Mouse (Mus musculus): ENCODE data around the gene Pafah1b2.
A peak's percentile ranks its signal among the peaks of the same experiment; 100 is the strongest.

The Pafah1b2 gene

GRCm38 (mm10) chr9:45980611-45981010, 31.9 kb downstream of the Pafah1b2 start:
- no peak for DNase-seq (ENCODE audit: low spot score)

GRCm38 (mm10) chr9:45979778-45980177, 32.7 kb downstream of the Pafah1b2 start:
- DNase-seq (ENCODE audit: low spot score) = no peak

GRCm38 (mm10) chr9:45976884-45977283, 35.6 kb downstream of the Pafah1b2 start:
- no peak for DNase-seq (ENCODE audit: low spot score)

GRCm38 (mm10) chr9:45963577-45963976, 48.9 kb downstream of the Pafah1b2 start:
- no peak for DNase-seq (ENCODE audit: low spot score)

- DNase-seq (ENCODE audit: low spot score) = no peak
These were observed 50.6 kb downstream of the Pafah1b2 start for GRCm38 (mm10) chr9:45961855-45962254.

GRCm38 (mm10) chr9:45959661-45960060, 52.8 kb downstream of the Pafah1b2 start:
- no peak for DNase-seq (ENCODE audit: low spot score)

GRCm38 (mm10) chr9:45958851-45959250, 53.6 kb downstream of the Pafah1b2 start:
- DNase-seq (ENCODE audit: low spot score) = no peak

- no peak for DNase-seq (ENCODE audit: low spot score)
These were observed 54.3 kb downstream of the Pafah1b2 start for GRCm38 (mm10) chr9:45958023-45958670.

- DNase-seq (ENCODE audit: low spot score) = peak; percentile 83
These were observed 57.2 kb downstream of the Pafah1b2 start, which contains the start of gene Sidt2 for GRCm38 (mm10) chr9:45955107-45955963. Gene Sidt2, minus strand, starts transcription at chr9:45955258.

- peak; percentile 48 for DNase-seq (ENCODE audit: low spot score)
These were observed 58.0 kb downstream of the Pafah1b2 start for GRCm38 (mm10) chr9:45954294-45955106.

GRCm38 (mm10) chr9:45953511-45954293, 58.8 kb downstream of the Pafah1b2 start:
- no peak for DNase-seq (ENCODE audit: low spot score)

GRCm38 (mm10) chr9:45952890-45953289, 59.6 kb downstream of the Pafah1b2 start:
- no peak for DNase-seq (ENCODE audit: low spot score)

GRCm38 (mm10) chr9:45952057-45952456, 60.4 kb downstream of the Pafah1b2 start:
- DNase-seq (ENCODE audit: low spot score) = no peak

GRCm38 (mm10) chr9:45946872-45947183, 65.7 kb downstream of the Pafah1b2 start:
- no peak for DNase-seq (ENCODE audit: low spot score)

- DNase-seq (ENCODE audit: low spot score) = no peak
These were observed 66.2 kb downstream of the Pafah1b2 start for GRCm38 (mm10) chr9:45946182-45946871.

GRCm38 (mm10) chr9:45945721-45946120, 66.8 kb downstream of the Pafah1b2 start:
- DNase-seq (ENCODE audit: low spot score) = peak; percentile 7

GRCm38 (mm10) chr9:45944506-45945400, 67.7 kb downstream of the Pafah1b2 start:
- no peak for DNase-seq (ENCODE audit: low spot score)

GRCm38 (mm10) chr9:45943628-45944505, 68.6 kb downstream of the Pafah1b2 start:
- no peak for DNase-seq (ENCODE audit: low spot score)

- no peak for DNase-seq (ENCODE audit: low spot score)
These were observed 69.6 kb downstream of the Pafah1b2 start for GRCm38 (mm10) chr9:45942916-45943315.
